10 mouse cellular contexts compared by ENCODE assay signal in the genomic region with DNA sequence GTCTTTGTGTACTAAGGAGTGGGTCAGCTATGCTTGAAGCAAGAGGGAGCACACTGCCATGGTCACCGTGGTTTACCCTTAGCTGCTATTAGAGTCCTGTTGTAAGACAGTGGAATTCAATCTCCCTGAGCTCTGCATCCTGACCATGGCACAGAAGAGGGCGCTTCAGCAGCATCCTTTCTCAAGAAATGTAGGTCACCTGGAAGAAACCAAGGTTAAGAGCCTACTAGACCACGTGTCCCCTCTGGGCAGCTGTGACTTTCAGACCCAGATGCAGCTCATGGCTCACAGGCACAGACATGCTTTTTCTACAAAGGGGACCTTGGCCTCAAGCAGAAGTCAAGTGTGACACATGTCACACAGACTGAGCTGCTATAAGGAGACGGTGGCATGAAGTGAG. TPM values are rescaled to one million over a fixed set of nuclear protein-coding genes. Genes with fewer than 3 reads are reported as not detected.
DNase-seq lines count a peak whose midpoint lies in the region; ATAC-seq and TF ChIP-seq lines count a peak whose summit lies in the region.
"Had no signal": no experiment of that assay in that cellular context is flagged by ENCODE, and none has a peak within 500 bp of the region (broad histone marks: within the 10 kb centered on the region; RNA-seq: fewer than 3 reads in every experiment).

No protein-coding gene starts in this region.

- 51% methylated on average over 4 of the region's 4 CpGs for WGBS in heart, embryonic 10.5 days
- 41% methylated on average over 4 of the region's 4 CpGs for WGBS in liver, embryonic 12.5 days (ENCODE audit: insufficient replicate concordance)

- no peaks in the 10 kb centered on the region for H3K9me3 ChIP-seq in heart, embryonic 10.5 days
- H3K9me3 ChIP-seq in ES-Bruce4 (replicated peaks; ENCODE audit: control insufficient read depth, insufficient read depth, low read length, poor library complexity, severe bottlenecking) = no peaks in the 10 kb centered on the region
- no peaks in the 10 kb centered on the region for H3K9me3 ChIP-seq in liver, embryonic 12.5 days (replicated peaks)
- H3K9me3 ChIP-seq: liver, embryonic 13.5 days had no signal

- peaks cover 37% of the 10 kb centered on the region for H3K4me1 ChIP-seq in heart, embryonic 10.5 days
- H3K4me1 ChIP-seq in ES-Bruce4 (ENCODE audit: control insufficient read depth, insufficient read depth, low read length) = no peaks in the 10 kb centered on the region
- H3K4me1 ChIP-seq in liver, embryonic 12.5 days = 0 out of 2 replicates have a peak, but pooled peaks cover 7% of the 10 kb centered on the region
- H3K4me1 ChIP-seq: liver, embryonic 13.5 days had no signal

- no peaks in the 10 kb centered on the region for H3K27me3 ChIP-seq in heart, embryonic 10.5 days (ENCODE audit: insufficient read depth, poor library complexity, severe bottlenecking)
- H3K27me3 ChIP-seq in ES-Bruce4 (ENCODE audit: control insufficient read depth, insufficient read depth, low read length, poor library complexity, severe bottlenecking) = no peaks in the 10 kb centered on the region
- peaks cover 27% of the 10 kb centered on the region for H3K27me3 ChIP-seq in liver, embryonic 12.5 days (replicated peaks)
- H3K27me3 ChIP-seq: liver, embryonic 13.5 days had no signal

- TF ChIP-seq CTCF in ES-Bruce4 (IDR thresholded peaks at IDR 0.05; ENCODE audit: low read depth, low read length) = peak; percentile 5

- peak; percentile 53 to 80 for DNase-seq in adrenal gland, adult (ENCODE audit: inconsistent age in 2 of 2, low spot score in 1 of 2)
- no peak for DNase-seq in adrenal gland, postnatal 25 days
- DNase-seq in heart, embryonic 10.5 days (ENCODE audit: low spot score) = no peak
- no peak for DNase-seq in heart, adult 9 months (ENCODE audit: low spot score in 2 of 2)
- DNase-seq in skeletal muscle tissue, adult 2 months (ENCODE audit: low read depth, low spot score) = peak; percentile 71
- DNase-seq in layer of hippocampus, postnatal 36 days = no peak
- DNase-seq: liver, embryonic 13.5 days; lung, postnatal 4 days had no signal

- H3K9ac ChIP-seq in ES-Bruce4 (ENCODE audit: low read depth, poor library complexity, severe bottlenecking) = no peak overlapping the region
- no peak overlapping the region for H3K9ac ChIP-seq in liver, embryonic 12.5 days
- H3K9ac ChIP-seq: liver, embryonic 13.5 days had no signal

- H3K4me3 ChIP-seq in heart, embryonic 10.5 days = no peak overlapping the region
- H3K4me3 ChIP-seq in ES-Bruce4 (ENCODE audit: low read depth, low read length) = no peak overlapping the region
- no peak overlapping the region for H3K4me3 ChIP-seq in liver, embryonic 12.5 days
- H3K4me3 ChIP-seq: liver, embryonic 13.5 days had no signal

- no peaks in the 10 kb centered on the region for H3K36me3 ChIP-seq in heart, embryonic 10.5 days
- no peaks in the 10 kb centered on the region for H3K36me3 ChIP-seq in ES-Bruce4 (ENCODE audit: control insufficient read depth, insufficient read depth, low read length, poor library complexity, severe bottlenecking)
- H3K36me3 ChIP-seq in liver, embryonic 12.5 days = no peaks in the 10 kb centered on the region
- H3K36me3 ChIP-seq: liver, embryonic 13.5 days had no signal

- no peak for ATAC-seq in liver, embryonic 12.5 days

- TF ChIP-seq POLR2A in ES-Bruce4 (IDR thresholded peaks at IDR 0.05; ENCODE audit: insufficient read depth, low read length) = no peak

- TF ChIP-seq EP300 in ES-Bruce4 (IDR thresholded peaks at IDR 0.05; ENCODE audit: insufficient read depth, low read depth, low read length) = no peak

- no peak overlapping the region for H3K4me2 ChIP-seq in liver, embryonic 12.5 days
- H3K4me2 ChIP-seq: liver, embryonic 13.5 days had no signal

- H3K27ac ChIP-seq in heart, embryonic 10.5 days = 0 out of 2 replicates have a peak overlapping the region, but pooled peaks have one; percentile 3
- no peak overlapping the region for H3K27ac ChIP-seq in ES-Bruce4 (ENCODE audit: insufficient read depth, low read length)
- H3K27ac ChIP-seq in liver, embryonic 12.5 days = no peak overlapping the region
- H3K27ac ChIP-seq: liver, embryonic 13.5 days had no signal

RNA-seq across cellular contexts. Expression of a gene that starts 27.5 kb away (rescaled TPM):
- total RNA-seq in adrenal gland, postnatal 25 days (2021) = 11.4 and 15.3 TPM in 2 replicates
- 50.1 and 70.3 TPM in 2 replicates for polyA plus RNA-seq in heart, embryonic 10.5 days (2016; fragmentation: Nextera tagmentation; extraction: Ambion mirVana)
- polyA plus RNA-seq in ES-Bruce4 (2011; ENCODE audit: insufficient read depth, insufficient read length, low read depth, missing spikeins) = 22.1 and 26.6 TPM in 2 replicates
- 5.1 and 5.3 TPM in 2 replicates for polyA plus RNA-seq in liver, embryonic 12.5 days (2016; fragmentation: Nextera tagmentation; extraction: Ambion mirVana)
- 10 to 100 TPM; 30.5 to 38.3 TPM for total RNA-seq in layer of hippocampus, postnatal 36 days (2021)

Comparison
In these comparisons a context has a peak if more than half of its experiments do, and no peak if none do; other contexts are left out.
1. DNase-seq: peak in adrenal gland, adult (2 of 2) and skeletal muscle tissue, adult 2 months (single experiment); none in adrenal gland, postnatal 25 days (single experiment), heart, embryonic 10.5 days (single experiment), heart, adult 9 months (0 of 2) and layer of hippocampus, postnatal 36 days (0 of 2).